ENCODE assay signal across 6 mouse cellular contexts in the genomic region with DNA sequence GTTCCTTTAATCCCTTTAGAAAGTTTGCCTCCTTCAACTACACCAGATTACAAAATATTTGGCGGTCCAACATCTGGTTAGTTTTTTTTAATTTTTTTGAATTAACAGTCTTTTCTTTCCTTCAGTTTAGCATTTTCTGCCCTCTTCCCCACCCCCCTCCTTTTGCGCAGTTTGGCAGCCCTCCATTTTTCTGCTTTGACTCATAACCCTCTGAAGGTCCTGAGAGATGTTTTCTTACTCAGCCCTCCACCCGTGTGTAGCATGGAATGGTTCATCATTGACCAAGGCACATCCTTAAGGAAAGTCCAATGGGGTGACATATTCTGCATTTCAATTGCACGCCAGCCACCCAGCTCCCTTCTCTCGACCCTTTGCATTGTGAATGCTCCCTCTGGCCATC.
"Had no signal": no experiment of that assay in that cellular context is flagged by ENCODE, and none has a peak within 500 bp of the region (broad histone marks: within the 10 kb centered on the region; RNA-seq: fewer than 3 reads in every experiment).

No protein-coding gene starts in this region.

- DNase-seq: kidney, postnatal 10 days; kidney, postnatal 4 days; lung, adult 18-20 months; retina, postnatal 1 day; right cerebral cortex, postnatal 14 days; thymus, postnatal 36 days had no signal
